In genomic region chr11:45008078-45008477, GRCm38 (mm10) we compare ENCODE assay signal across 8 mouse cellular contexts.
DNase-seq lines count a peak whose midpoint lies in the region; ATAC-seq and TF ChIP-seq lines count a peak whose summit lies in the region.

No protein-coding gene starts in this region.

- H3K4me3 ChIP-seq in G1E (ENCODE audit: low read depth, low read length), result no peak overlapping the region
- no peak overlapping the region for H3K4me3 ChIP-seq in hindbrain, embryonic 13.5 days

- H3K9ac ChIP-seq in hindbrain, embryonic 13.5 days, result no peak overlapping the region

- no peak for ATAC-seq in G1E (ENCODE audit: extremely low read depth, insufficient number of reproducible peaks, low FRiP score, poor library complexity, severe bottlenecking)
- ATAC-seq in hindbrain, embryonic 13.5 days (ENCODE audit: low FRiP score), result peak; percentile 36; the same call in 1 of the 2 replicates

- H3K36me3 ChIP-seq in G1E (replicated peaks), result no peaks in the 10 kb centered on the region
- no peaks in the 10 kb centered on the region for H3K36me3 ChIP-seq in hindbrain, embryonic 13.5 days

- WGBS in hindbrain, embryonic 13.5 days, result 4% methylated on average over 7 of the region's 7 CpGs

- no peaks in the 10 kb centered on the region for H3K9me3 ChIP-seq in G1E (replicated peaks)
- no peaks in the 10 kb centered on the region for H3K9me3 ChIP-seq in hindbrain, embryonic 13.5 days

- peak overlapping the region; percentile 45 for H3K4me2 ChIP-seq in hindbrain, embryonic 13.5 days

- peak; percentile 70 for TF ChIP-seq CTCF in G1E (IDR thresholded peaks at IDR 0.05; ENCODE audit: low read depth, low read length)

- H3K27ac ChIP-seq in hindbrain, embryonic 13.5 days, result no peak overlapping the region

- no peaks in the 10 kb centered on the region for H3K4me1 ChIP-seq in G1E (ENCODE audit: insufficient read depth, low read depth, low read length)
- H3K4me1 ChIP-seq in hindbrain, embryonic 13.5 days (replicated peaks), result peaks cover 14% of the 10 kb centered on the region

- peak; percentile 2 for DNase-seq in G1E (ENCODE audit: low spot score)
- peak; percentile 72 for DNase-seq in cerebellum, adult 9-10 months
- DNase-seq in frontal cortex, postnatal 14 days (ENCODE audit: low spot score in 2 of 2), result peak; percentile 25 to 73
- peak; percentile 73 to 77 for DNase-seq in layer of hippocampus, postnatal 36 days
- DNase-seq in lung, postnatal 36 days, result peak; percentile 86
- DNase-seq in retina, postnatal 7 days (ENCODE audit: low read depth, low spot score), result peak; percentile 53
- peak; percentile 58 to 74 for DNase-seq in urinary bladder, adult 18-20 months (ENCODE audit: low spot score in 2 of 2)

- H3K27me3 ChIP-seq in G1E (ENCODE audit: insufficient read depth, low read length), result no peaks in the 10 kb centered on the region
- H3K27me3 ChIP-seq in hindbrain, embryonic 13.5 days, result no peaks in the 10 kb centered on the region

Comparison
In these comparisons a context has a peak if more than half of its experiments do, and no peak if none do; other contexts are left out.
1. DNase-seq: peak in every context shown above with its lines; median percentile 86 in lung, postnatal 36 days; 75 in layer of hippocampus, postnatal 36 days; 72 in cerebellum, adult 9-10 months; 66 in urinary bladder, adult 18-20 months; 53 in retina, postnatal 7 days; 49 in frontal cortex, postnatal 14 days; 2 in G1E.